Mouse (Mus musculus): Measurements from ENCODE around the gene Flna.

DNA sequence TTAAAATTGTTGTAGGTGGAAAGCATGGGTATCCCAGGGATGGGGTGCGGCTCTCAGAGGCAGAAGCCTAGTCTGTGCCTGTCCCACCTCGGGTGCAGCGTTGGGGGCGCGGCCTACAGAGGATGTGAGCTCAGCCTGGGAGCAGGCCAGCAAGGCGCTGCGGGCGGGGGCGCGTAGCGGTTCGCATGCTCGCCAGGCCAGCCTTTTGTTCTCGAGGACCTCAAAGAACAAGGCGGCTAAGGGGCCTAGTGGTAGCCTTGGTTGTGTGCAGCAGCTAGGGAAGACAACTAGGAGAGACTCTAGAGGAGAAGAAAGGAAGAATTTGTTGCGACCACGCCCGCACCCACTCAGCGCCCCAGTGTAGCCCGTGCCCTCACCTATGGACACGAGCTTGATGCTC lies 3.9 kb downstream of the Flna start:
- TF ChIP-seq POLR2A (IDR thresholded peaks at IDR 0.05; ENCODE audit: borderline replicate concordance, control insufficient read depth, low read depth, low read length) = peak; percentile 45; the same call in 1 of the 2 replicates
- no peak for TF ChIP-seq CTCF (IDR thresholded peaks at IDR 0.05; ENCODE audit: control insufficient read depth, insufficient read depth, low read length)
